Mouse (Mus musculus): ENCODE measurements at regions not wholly inside any gene's neighbourhood (a gene's known extent, or its start where the extent isn't known, plus 50 kb on each side); places are given as distances from the start of the nearest gene placed in this dataset.

GRCm38 (mm10) chr11:8148485-8148825 lies 515.9 kb downstream of the Tns3 start:
- no peak for DNase-seq (ENCODE audit: low spot score)

- no peak for DNase-seq (ENCODE audit: low spot score)
Measured at GRCm38 (mm10) chr11:8147790-8148484, 516.4 kb downstream of the Tns3 start.

GRCm38 (mm10) chr11:8137366-8137765 lies 527.0 kb downstream of the Tns3 start:
- peak; percentile 62 for DNase-seq (ENCODE audit: low spot score)

- DNase-seq (ENCODE audit: low spot score): no peak
Measured at GRCm38 (mm10) chr11:8136666-8137065, 527.7 kb downstream of the Tns3 start.

GRCm38 (mm10) chr11:8109286-8109685 lies 555.0 kb downstream of the Tns3 start:
- DNase-seq (ENCODE audit: low spot score): no peak

GRCm38 (mm10) chr11:8101091-8101490 lies 563.2 kb downstream of the Tns3 start:
- DNase-seq (ENCODE audit: low spot score): peak; percentile 55

GRCm38 (mm10) chr11:8084328-8084727 lies 580.0 kb downstream of the Tns3 start:
- DNase-seq (ENCODE audit: low spot score): no peak

- no peak for DNase-seq (ENCODE audit: low spot score)
Measured at GRCm38 (mm10) chr11:8082811-8083210, 581.5 kb downstream of the Tns3 start.

GRCm38 (mm10) chr11:8073321-8073720 lies 591.0 kb downstream of the Tns3 start:
- peak; percentile 17 for DNase-seq (ENCODE audit: low spot score)

GRCm38 (mm10) chr11:8068873-8069272 lies 595.5 kb downstream of the Tns3 start:
- DNase-seq (ENCODE audit: low spot score): peak; percentile 21

GRCm38 (mm10) chr11:8067330-8067729 lies 597.0 kb downstream of the Tns3 start:
- no peak for DNase-seq (ENCODE audit: low spot score)

- peak; percentile 50 for DNase-seq (ENCODE audit: low spot score)
Measured at GRCm38 (mm10) chr11:8065811-8066210, 598.5 kb downstream of the Tns3 start.

GRCm38 (mm10) chr11:8065086-8065485 lies 599.2 kb downstream of the Tns3 start:
- DNase-seq (ENCODE audit: low spot score): no peak

GRCm38 (mm10) chr11:8061989-8062388 lies 602.3 kb downstream of the Tns3 start:
- no peak for DNase-seq (ENCODE audit: low spot score)

GRCm38 (mm10) chr11:8061573-8061972 lies 602.8 kb downstream of the Tns3 start:
- DNase-seq (ENCODE audit: low spot score): no peak

- DNase-seq (ENCODE audit: low spot score): no peak
Measured at GRCm38 (mm10) chr11:8051499-8051898, 612.8 kb downstream of the Tns3 start.

GRCm38 (mm10) chr11:8045086-8045485 lies 619.2 kb downstream of the Tns3 start:
- no peak for DNase-seq (ENCODE audit: low spot score)

GRCm38 (mm10) chr11:8030119-8030518 lies 634.2 kb downstream of the Tns3 start:
- no peak for DNase-seq (ENCODE audit: low spot score)

GRCm38 (mm10) chr11:8007801-8008200 lies 656.5 kb downstream of the Tns3 start:
- no peak for DNase-seq (ENCODE audit: low spot score)

- no peak for DNase-seq (ENCODE audit: low spot score)
Measured at GRCm38 (mm10) chr11:7981031-7981430, 683.3 kb downstream of the Tns3 start.

- no peak for DNase-seq (ENCODE audit: low spot score)
Measured at GRCm38 (mm10) chr11:7975845-7976244, 688.5 kb downstream of the Tns3 start.

- DNase-seq (ENCODE audit: low spot score): no peak
Measured at GRCm38 (mm10) chr11:7949931-7950330, 714.4 kb downstream of the Tns3 start.

GRCm38 (mm10) chr11:7949201-7949875 lies 715.0 kb downstream of the Tns3 start:
- no peak for DNase-seq (ENCODE audit: low spot score)
